Mouse (Mus musculus) B cell, adult 67 days (primary cell): ENCODE data around the gene Gm9733. TPM values are rescaled to one million over a fixed set of nuclear protein-coding genes. Genes with fewer than 3 reads are reported as not detected.

ENCODE experiments used
- total RNA-seq, 2 experiments: library from RNA; stranded (reverse); gene quantifications; 4 replicates each; pipeline ENCODE4 v1.2.4; 2023

Gene Gm9733
- total RNA-seq, result not detected

GRCm38 (mm10) chr3:15332063-15332462, at the start of gene Gm9733:
Gene Gm9733, minus strand, starts transcription at chr3:15332302.

Other genes with a start within 250 kb of the Gm9733 start
- gene Sirpb1a, start 94.2 kb upstream of the Gm9733 start, total RNA-seq, result under 1 TPM in 1 of 2 experiments, not detected in 1; 0.58 TPM
- gene Sirpb1b, start 242.8 kb upstream of the Gm9733 start, total RNA-seq, result not detected